Mouse (Mus musculus) bone marrow macrophage, adult 2 months (primary cell): Measurements from ENCODE around the gene Smtn.

Experiments used
- CTCF ChIP-seq: IDR thresholded peaks from 2 replicates; pipeline ENCODE4 v1.5.1; 2012; ENCODE audit warnings: low read depth, mild to moderate bottlenecking, low read length, moderate library complexity
- POLR2A ChIP-seq: IDR thresholded peaks from 2 replicates; pipeline ENCODE4 v1.6.1; 2012; ENCODE audit warnings: mild to moderate bottlenecking, low read depth, low read length, borderline replicate concordance

DNA sequence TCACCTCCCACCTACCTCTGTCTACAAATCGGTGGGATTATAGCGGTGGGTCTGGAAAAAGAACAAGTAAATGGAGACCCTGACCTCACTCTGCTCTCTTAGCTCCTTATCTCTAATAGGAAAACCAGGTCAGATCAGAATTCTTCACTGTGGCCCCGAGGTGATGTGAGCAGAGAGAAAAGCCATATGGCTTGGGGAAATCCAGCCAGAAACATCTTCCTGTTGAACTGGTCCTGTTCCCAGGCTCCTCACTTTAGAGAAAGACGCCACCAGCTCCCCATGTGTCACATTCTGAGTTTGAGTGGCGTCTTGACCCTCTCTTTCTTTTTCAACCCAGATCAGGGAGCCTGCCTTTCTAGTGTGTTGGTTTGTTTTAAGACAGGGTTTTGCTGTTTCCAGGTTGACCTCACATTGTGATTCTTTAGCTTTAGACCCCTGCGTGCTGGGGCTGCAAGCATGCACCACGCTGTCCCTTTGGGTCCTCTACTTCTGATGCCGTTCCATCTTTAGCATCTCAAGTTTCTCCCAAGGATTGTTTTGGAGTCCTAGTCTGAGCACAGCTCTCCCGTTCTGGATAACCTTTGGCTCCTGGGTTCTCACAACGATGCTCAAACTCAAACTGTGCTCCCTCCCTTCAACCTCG is 20.5 kb downstream of the Smtn start:
- no peak for TF ChIP-seq POLR2A
- TF ChIP-seq CTCF = no peak
